Mouse (Mus musculus) liver, postnatal 0 days (tissue): Measurements from ENCODE around the gene Ctdspl2. TPM values are rescaled to one million over a fixed set of nuclear protein-coding genes. Genes with fewer than 3 reads are reported as not detected.

Experiments
- ATAC-seq: fragments of 200-750 bp; cut with Nextera tagmentation; 2 replicates; pipeline ENCODE4 v1.8.0; 2017; ENCODE audit warnings: mild to moderate bottlenecking, moderate library complexity
- DNase-seq: peaks from one replicate; pipeline ENCODE4 v3.0.0-alpha.2; 2016
- H3K27ac ChIP-seq: fragments of 300-500 bp; sonication (generic); 2 replicates; pipeline ENCODE4 v1.5.1; 2014; ENCODE audit warnings: antibody characterized with exemption, moderate library complexity, mild to moderate bottlenecking, low read depth
- H3K27me3 ChIP-seq: fragments of 300-500 bp; sonication (generic); 2 replicates; pipeline ENCODE4 v1.6.1; 2014; ENCODE audit warnings: low read length, control low read depth, mixed read lengths; ENCODE audit not compliant: insufficient read depth
- H3K36me3 ChIP-seq: fragments of 300-500 bp; sonication (generic); replicated peaks from 2 replicates; pipeline ENCODE4 v1.6.1; 2014; ENCODE audit warnings: mild to moderate bottlenecking, control low read depth, low read length, moderate library complexity, mixed read lengths; ENCODE audit not compliant: insufficient read depth
- H3K4me1 ChIP-seq: fragments of 300-500 bp; sonication (generic); 2 replicates; pipeline ENCODE4 v1.6.1; 2014; ENCODE audit warnings: antibody characterized with exemption, mild to moderate bottlenecking, control low read depth; ENCODE audit not compliant: insufficient read depth
- H3K4me2 ChIP-seq: fragments of 300-500 bp; sonication (generic); 2 replicates; pipeline ENCODE4 v1.6.1; 2014; ENCODE audit warnings: low read depth, mild to moderate bottlenecking, low read length, moderate library complexity, mixed read lengths
- H3K4me3 ChIP-seq: fragments of 300-500 bp; sonication (generic); 2 replicates; pipeline ENCODE4 v1.5.1; 2014; ENCODE audit warnings: low read depth, low read length
- H3K9ac ChIP-seq: fragments of 300-500 bp; sonication (generic); replicated peaks from 2 replicates; pipeline ENCODE4 v1.6.1; 2014; ENCODE audit warnings: mild to moderate bottlenecking, moderate library complexity
- H3K9me3 ChIP-seq: fragments of 300-500 bp; sonication (generic); 2 replicates; pipeline ENCODE4 v1.6.1; 2016; ENCODE audit warnings: mild to moderate bottlenecking, control low read depth, low read length, mixed read lengths
- CTCF ChIP-seq: sonication (generic); IDR thresholded peaks from 2 replicates; pipeline ENCODE4 v1.5.1; 2016; ENCODE audit warnings: antibody characterized with exemption, low read depth
- EP300 ChIP-seq: IDR thresholded peaks from 2 replicates; pipeline ENCODE4 v1.6.1; 2016; ENCODE audit warnings: antibody characterized with exemption, low read depth, mild to moderate bottlenecking
- WGBS: fragments of 180-500 bp; shearing (Covaris S2); extraction: QIAGEN DNeasy Blood & Tissue Kit; methylation state at CpG from one replicate; pipeline ENCODE4 v1.1.7; 2014; ENCODE audit not compliant: insufficient replicate concordance; 5-methylcytosine and 5-hydroxymethylcytosine counted together
- microRNA-seq: library from miRNA; unstranded; fragments of <30 nt; microRNA quantifications from one replicate; pipeline ENCODE4, GENCODE M21; 2016
- polyA plus RNA-seq: library from polyadenylated mRNA; unstranded; fragments of >200 nt; fragmentation: Nextera tagmentation; extraction: Ambion mirVana; gene quantifications from 2 replicates; pipeline ENCODE4 v1.2.1, GENCODE M21; 2015

Gene Ctdspl2
- polyA plus RNA-seq, 1 experiment from 2014 or later = 12.1 TPM

DNA sequence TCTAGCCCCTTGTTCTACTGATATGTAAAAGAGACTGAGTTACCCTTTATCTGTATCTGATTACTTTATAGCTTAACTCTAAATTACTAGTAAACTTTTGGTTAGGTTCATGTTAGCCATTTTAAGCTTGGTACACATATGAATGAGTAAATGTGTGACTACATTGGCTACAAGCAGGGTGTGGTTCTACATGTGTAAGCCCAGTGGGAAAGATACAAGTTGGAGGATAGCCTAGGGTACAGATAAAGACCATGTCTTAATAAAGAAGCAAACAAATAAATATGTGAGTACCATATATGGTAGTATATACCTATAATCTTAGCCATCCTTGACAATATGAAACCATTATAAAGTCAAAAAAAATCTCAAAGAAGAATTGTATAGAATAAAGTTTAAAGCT is 88.1 kb downstream of the Ctdspl2 start:
- Histone ChIP-seq H3K27me3 (no peaks in the 10 kb centered on the region), H3K36me3 (peaks cover 55% of the 10 kb centered on the region), H3K9ac (no peak overlapping the region), H3K27ac (no peak overlapping the region), H3K4me3 (no peak overlapping the region), H3K4me1 (no peaks in the 10 kb centered on the region), H3K9me3 (no peaks in the 10 kb centered on the region), H3K4me2 (no peak overlapping the region)
- ATAC-seq (no peak), DNase-seq (no peak)
- no peak for TF ChIP-seq EP300
- TF ChIP-seq CTCF = no peak

DNA sequence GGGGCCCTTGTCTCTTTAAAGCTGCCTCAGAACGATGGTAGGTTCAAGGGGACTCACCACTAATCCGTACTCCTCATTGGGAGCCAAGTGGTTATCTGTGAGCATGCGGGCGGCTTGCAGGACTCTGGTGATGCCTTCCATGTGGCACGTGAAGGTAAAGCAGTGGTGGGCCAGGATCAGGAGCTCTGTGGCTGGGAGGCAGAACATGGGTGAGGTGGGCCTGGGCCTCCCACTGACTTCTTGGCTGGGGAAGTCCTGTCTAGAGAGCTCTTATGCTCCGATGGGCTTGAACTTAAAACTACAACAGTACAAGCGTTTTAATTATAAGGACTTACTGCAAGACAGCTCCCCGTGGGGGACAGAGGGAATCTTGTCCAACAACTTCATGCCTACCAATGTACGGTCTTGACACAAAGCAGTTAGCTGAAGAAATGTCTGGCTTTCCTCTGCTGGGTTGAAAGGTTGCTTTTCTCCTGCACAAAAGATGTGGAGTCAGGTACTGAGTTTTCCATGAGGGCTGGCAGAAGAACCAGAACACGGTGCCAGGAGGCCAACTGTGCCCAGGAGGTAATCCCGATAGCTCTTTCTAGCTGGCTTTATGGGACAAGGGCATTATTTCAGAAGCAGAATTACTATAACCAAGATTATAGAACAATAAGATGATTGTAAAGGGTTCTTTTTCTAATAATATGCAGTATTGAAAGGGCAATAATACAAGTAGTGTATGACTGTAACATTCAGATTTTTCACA is 103.7 kb downstream of the Ctdspl2 start:
- no peak for ATAC-seq
- H3K4me3 ChIP-seq = no peak overlapping the region
- H3K4me1 ChIP-seq = no peaks in the 10 kb centered on the region
- H3K27ac ChIP-seq = no peak overlapping the region
- peaks cover 47% of the 10 kb centered on the region for H3K36me3 ChIP-seq
- no peaks in the 10 kb centered on the region for H3K27me3 ChIP-seq
- H3K4me2 ChIP-seq = no peak overlapping the region
- no peak for DNase-seq
- H3K9me3 ChIP-seq = no peaks in the 10 kb centered on the region
- WGBS = 86% methylated on average over 11 of the region's 11 CpGs
- no peak overlapping the region for H3K9ac ChIP-seq
- TF ChIP-seq EP300 = no peak
- TF ChIP-seq CTCF = no peak

Small RNA genes within 50 kb of the gene (microRNA-seq; reads per million reads assigned to microRNA genes)
- not detected for gene Gm47314

Other genes with a start within 250 kb of the Ctdspl2 start
- 0.09 and 0.18 TPM in 2 replicates for gene Frmd5, start 148.9 kb upstream of the Ctdspl2 start, polyA plus RNA-seq
- gene Casc4, start 89.0 kb upstream of the Ctdspl2 start, polyA plus RNA-seq = 4.9 and 5.2 TPM in 2 replicates
- gene Mageb3, start 91 bp downstream of the Ctdspl2 start, polyA plus RNA-seq = 0.06 TPM in 1 of 2 replicates, not detected in the other
- 9.8 and 10.3 TPM in 2 replicates for gene Eif3j1, start 72.5 kb downstream of the Ctdspl2 start, polyA plus RNA-seq
- 1.6 and 2.2 TPM in 2 replicates for gene Spg11, start 162.4 kb downstream of the Ctdspl2 start, polyA plus RNA-seq
- gene B2m, start 191.7 kb downstream of the Ctdspl2 start, polyA plus RNA-seq = 1,317 and 1,377 TPM in 2 replicates
- not detected in 2 replicates for gene Trim69, start 204.7 kb downstream of the Ctdspl2 start, polyA plus RNA-seq
- gene Patl2, start 230.2 kb downstream of the Ctdspl2 start, polyA plus RNA-seq = 0.14 and 0.18 TPM in 2 replicates
- not detected in 2 replicates for gene Terb2, start 230.3 kb downstream of the Ctdspl2 start, polyA plus RNA-seq